Mouse (Mus musculus): ENCODE measurements around the gene Ruvbl1. TPM values are rescaled to one million over a fixed set of nuclear protein-coding genes. Genes with fewer than 3 reads are reported as not detected.
A peak's percentile ranks its signal among the peaks of the same experiment; 100 is the strongest.

Gene Ruvbl1
- total RNA-seq (2021), result 10 to 100 TPM; 37.4 to 38.9 TPM
- long read RNA-seq, transcript Ruvbl1-201 (11 exons, 1,675 nt), result major isoform, 63 of 75 reads
- long read RNA-seq, partial matches to known transcripts, result 5 of 75 reads
- long read RNA-seq, other reads (novel, unspliced or antisense), result 7 of 75 reads

DNA sequence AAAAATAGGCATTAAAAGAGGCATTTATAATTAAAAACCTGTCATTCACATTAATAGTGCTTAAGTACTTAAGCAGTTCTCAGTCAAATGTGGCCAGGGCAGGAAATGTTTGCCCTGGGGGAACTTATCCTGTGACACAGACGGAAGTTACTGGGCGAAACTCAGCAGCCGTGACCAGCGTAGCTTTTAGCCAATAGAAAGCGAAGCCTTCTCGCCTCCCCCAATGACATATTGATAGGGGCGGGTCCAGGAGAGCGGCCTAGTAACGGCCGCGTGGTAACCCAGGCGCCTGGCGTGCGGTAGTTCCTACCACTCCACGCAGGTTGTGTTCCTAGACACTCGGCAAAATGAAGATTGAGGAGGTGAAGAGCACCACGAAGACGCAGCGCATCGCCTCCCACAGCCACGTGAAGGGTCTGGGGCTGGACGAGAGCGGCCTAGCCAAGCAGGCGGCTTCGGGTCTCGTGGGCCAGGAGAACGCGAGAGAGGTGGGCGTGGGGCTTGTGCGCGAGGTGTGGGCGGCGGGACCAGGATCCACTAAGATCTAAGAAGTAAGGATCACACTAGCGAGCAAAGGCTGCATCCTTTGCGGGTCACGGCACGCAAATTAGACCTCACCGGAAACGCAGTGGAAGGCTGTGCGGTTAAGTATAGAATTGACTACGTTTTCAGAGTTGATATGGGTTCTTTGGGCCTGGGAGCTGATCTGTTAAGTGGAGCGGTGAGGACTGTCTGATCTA lies at the start of gene Ruvbl1:
Gene Ruvbl1, plus strand, starts transcription at position 229 of the 740 bp plus-strand sequence.
- DNase-seq (ENCODE audit: low spot score in 2 of 2), result peak; percentile 89 to 91

DNA sequence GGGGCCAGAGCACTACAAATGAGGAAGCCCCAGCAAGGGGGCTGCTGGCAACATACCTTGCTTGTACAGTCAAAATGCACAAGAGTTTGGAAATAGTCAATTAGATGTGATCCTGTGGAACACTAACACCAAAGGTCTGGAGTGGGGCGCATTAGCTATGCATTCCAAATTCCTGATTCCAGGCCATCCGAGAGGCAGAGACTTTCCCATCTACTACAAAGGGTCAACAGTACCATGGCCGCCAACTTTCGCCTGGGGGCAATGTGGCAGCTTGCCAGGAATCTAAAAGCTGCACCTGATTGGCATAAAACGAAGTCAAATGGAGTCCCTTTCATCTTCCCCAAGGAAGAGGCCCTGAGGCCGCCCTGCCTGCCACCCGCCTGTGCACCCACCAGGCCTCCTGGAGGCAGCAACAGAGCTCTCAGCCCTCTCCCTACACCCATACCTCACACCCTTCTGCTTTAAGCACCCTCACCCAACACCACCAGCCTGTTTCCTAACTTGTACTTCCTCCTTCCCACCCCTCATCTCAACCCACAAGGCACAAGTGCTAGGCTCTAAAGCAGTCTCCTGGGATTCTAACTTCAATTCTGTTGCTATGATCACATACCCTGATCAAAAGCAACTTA lies 49.0 kb upstream of the Ruvbl1 start:
- DNase-seq (ENCODE audit: low spot score in 2 of 2), result peak in 1 of 2 experiments; percentile 33

DNA sequence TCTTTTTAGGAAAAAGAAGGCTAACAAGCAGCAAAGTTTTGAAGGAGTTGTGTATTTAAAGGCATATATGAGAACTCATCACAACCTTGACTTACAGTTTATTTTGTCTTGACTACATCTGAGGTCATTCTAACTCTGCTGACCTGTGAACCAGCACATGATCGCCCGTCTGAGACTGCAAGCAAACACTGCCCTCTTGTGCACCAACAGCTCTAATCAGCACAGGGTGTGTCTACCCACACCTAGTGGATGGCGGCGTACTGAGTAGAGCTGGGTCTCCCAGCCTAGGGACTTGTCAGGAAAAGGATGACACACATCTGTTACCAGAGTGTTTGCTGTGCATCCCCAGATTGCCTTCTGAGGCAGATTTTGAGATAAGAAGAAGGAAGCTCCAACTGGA lies 34.0 kb upstream of the Ruvbl1 start:
- peak in 1 of 2 experiments; percentile 31 for DNase-seq (ENCODE audit: low spot score in 2 of 2)

DNA sequence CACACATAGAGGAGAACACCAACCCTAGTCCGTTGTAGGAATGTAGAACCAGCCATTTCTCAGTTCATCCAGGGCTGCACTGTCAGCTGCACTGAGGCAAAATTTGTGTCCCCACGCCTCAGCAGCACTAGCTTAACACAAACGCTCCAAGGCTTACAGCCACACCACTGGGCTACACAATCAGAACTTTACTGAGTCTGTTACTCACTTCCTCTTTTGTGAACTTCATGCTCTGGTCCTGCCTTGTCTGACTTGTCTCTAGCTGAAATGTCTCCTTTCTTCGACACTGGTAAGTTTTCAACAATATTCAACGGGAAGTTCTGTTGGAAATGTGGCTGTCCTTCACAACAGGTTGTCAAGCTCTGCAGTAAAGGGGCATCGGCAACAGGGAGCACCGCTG lies 29.6 kb upstream of the Ruvbl1 start:
- no peak for DNase-seq (ENCODE audit: low spot score in 2 of 2)

DNA sequence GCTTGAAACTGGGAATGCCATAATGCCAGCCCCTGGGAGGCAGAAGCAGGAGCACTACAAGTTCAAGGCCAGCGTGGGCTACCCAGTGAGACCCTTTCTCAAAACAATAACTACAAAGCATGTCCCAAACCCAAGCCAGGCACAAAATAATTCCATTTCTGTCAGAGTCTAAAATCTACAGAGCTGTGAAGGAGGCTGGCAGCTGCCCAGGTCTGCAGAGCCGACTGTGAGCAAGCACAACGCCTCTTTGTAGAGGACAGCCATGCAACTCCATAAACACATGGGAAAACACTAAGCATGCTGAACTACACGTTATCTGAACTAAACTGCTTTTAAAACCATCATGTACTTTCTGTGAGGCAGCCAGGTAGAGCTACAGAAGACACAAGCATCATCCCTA lies 26.2 kb upstream of the Ruvbl1 start:
- peak in 1 of 2 experiments; percentile 35 for DNase-seq (ENCODE audit: low spot score in 2 of 2)

DNA sequence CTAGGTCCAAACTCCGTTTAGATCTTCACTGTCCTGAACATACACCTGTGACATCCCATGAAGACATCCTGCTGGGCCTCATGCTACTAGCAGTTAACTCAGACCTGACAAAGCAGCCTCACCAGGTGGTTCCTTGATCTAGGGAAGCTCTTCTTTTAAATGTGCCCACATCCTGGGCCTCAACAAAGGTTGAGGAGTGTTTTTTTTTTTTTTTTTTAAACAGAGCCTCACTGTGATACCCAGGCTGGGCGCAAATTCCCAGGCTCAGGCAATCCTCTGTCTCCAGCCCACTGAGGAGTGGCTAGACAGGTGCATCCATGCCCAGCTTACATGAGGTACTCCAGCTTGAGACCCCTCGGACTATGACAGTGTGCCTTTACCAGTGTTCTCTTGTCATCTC lies 22.7 kb upstream of the Ruvbl1 start:
- no peak for DNase-seq (ENCODE audit: low spot score in 2 of 2)

DNA sequence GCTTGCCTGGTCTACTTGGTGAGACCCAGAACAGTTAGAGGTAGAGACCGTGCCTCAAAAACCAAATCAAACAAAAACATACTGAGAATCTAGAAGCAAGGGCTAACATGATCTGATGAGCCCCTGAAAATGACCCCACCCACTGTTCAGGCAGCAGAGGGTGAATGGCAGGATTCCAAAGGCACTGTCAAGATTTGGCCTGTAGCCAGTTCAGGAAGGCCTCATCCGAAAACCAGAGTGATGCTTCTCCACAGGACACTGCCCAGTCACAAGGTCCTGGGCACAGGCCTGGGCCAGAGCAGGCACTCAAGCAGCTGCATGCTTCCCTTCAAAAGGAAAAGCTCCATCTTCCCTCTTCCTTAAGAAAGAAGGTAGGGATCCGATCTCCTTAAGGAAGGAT lies 21.8 kb upstream of the Ruvbl1 start:
- no peak for DNase-seq (ENCODE audit: low spot score in 2 of 2)

DNA sequence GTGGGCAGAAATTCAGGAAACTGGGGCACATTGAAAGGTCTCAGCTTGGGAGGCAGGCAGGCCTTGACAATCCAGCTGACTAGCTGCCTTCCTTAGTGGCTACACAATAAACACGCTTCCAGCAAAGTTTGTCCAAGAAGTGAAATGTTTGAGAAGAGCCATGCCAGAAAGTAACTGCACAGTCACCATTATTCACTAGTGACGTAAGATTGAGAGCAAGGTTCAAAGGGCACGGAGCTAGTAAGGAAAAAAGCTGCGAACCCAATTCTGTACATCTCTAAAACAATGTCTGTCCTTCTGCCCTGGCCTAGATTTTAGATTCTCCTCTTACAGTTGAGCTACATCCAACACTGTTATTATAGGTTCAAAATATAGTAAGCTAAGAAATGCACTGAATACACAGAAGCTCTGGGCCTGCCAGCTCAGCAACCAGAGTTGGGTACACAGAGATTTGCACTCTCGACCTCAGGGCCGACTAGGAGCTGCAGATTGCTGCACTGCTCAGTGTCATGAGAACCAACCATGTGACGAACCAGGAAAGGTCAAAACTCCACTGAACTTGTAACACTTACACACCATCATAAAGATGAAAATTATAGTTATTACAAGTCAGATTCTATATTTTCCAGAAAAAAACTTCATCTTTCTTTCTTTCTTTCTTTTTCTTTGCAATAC lies 21.0 kb upstream of the Ruvbl1 start:
- DNase-seq (ENCODE audit: low spot score in 2 of 2), result no peak

DNA sequence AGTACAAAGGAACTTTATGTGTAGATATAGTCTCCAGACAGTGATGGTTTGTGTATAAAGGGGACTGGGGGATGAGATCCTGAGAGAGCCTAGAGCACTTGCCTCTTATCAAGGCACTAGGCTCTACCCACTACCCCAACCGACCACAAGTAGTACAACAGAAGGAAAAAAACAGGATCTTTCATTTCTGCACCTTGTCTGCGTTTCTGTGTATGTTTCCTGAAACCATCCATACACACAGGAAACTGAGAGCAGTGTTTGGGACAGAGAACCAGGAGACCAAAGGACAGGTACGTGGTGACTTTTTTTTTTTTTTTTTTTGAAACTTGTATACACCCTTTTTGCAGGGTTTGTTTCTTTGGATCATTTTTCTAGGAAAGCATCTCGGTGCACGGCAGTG lies 19.5 kb upstream of the Ruvbl1 start:
- DNase-seq (ENCODE audit: low spot score in 2 of 2), result no peak

DNA sequence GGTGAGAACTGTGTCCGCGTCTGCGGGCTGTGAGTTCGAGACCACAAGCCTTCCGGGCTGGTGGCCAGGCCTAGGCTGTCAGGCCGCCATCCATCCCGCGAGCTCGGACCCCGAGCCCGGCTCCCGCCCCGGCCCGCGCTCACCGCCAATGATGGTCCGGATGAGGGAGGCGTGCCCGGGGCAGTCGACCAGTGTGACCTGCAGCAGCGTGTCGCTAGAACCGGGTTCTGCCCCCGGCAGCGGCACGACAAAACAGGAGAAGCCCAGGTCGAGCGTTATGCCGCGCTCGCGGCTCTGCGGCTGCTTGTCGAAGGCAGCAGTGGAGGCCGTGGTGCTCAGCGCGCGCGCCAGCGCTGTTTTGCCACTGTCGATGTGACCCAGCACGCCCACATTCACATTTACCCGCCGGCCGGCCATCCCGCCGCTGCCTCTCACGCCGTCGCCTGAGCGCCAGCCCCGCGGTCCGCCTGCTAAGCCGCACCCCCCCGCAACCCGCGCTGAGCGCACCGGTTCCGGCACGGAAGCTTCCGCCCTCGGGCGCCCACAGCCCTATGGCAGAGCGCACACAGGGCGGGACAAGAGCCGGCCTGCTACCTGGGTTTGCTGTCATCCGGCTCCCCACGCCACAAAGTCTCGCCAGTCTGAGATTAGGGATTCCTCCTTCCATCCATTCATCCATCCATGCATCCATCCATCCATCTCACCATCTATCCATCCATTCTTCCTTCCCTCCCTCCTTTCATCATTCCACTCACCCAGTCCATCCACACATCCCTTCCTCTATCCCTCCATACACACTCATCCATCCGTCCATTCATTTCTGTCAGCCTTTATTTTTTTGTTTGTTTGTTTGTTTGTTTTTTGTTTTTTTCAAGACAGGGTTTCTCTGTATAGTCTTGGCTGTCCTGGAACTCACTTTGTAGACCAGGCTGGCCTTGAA lies 18.9 kb upstream of the Ruvbl1 start, which contains the start of gene Eefsec:
Gene Eefsec, minus strand, starts transcription at position 477 of the 940 bp plus-strand sequence.
- DNase-seq (ENCODE audit: low spot score in 2 of 2), result peak; percentile 84 to 91

DNA sequence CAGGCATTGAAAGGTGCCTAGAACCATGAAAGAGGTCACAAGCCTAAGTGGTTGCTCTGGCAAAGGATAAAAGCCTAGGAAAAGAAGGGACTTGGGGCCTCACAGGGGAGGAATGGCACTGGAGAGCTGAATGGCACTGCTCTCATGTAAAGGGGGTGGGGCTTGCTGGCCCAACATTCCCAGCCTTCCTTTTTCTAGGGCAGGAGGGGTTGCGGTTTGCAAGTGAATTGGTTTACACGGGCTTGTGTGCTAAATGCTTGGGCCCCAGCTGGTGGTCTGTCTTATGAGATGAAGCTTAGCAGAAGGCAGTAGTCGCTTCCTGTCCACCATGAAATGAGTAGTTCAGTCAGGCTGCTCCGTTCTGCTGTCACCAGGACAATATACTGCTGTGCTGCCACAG lies 17.8 kb upstream of the Ruvbl1 start:
- no peak for DNase-seq (ENCODE audit: low spot score in 2 of 2)

DNA sequence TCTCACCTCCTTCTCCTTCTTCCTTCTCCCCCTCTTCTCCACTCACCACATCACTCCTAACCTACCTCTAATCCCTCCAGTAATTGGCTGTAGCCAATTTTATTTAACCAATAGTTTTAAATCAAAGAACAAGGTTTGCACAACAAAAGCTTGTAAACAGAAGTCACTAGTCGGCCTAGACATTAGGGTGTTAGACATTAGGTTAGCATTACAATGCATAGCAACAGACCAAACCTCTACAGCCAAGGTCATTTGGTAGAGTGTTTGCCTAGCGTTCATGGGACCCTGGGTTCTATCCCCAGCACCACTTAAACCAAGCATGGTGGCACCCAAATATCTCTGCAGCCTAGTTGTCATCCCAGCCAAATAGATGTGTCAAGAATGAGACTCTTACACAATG lies 10.7 kb upstream of the Ruvbl1 start:
- DNase-seq (ENCODE audit: low spot score in 2 of 2), result no peak

DNA sequence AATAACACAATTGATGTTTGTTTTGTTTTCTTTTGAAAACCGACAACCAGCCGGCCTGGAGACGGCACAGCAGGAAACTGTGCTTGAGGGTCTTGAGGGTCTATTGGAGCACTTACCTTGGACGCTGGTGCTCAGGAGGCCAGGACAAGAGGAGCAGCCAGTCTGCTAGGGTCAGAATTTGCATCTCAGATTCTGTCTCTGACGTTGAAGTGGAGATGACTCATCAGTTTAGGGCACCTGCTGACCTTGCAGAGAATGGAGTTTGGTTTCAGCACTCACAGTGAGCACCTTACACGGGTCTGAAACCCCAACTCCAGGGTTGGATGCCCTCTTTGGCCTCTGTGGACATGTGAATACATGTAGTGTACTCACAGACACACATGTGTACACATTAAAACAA lies 4.7 kb downstream of the Ruvbl1 start:
- DNase-seq (ENCODE audit: low spot score in 2 of 2), result no peak

DNA sequence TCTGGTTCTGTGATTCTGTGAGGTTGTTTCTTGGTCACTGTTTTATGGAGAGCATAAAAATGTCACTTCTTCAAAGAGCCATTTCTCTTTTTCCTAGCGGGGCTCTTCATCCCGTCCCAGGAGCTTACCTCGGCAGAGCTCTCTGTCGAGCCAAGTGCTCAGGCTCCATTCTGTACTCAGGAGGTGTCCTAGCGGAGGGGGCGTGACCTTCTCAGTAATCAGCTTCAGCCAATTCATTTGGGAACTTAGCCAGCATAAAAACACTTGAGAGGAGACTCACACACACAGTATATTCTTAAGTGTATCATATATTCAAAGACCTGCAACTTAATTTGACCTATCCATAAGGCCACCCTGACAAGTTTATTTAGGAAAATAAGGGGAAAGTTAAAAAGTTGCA lies 15.2 kb downstream of the Ruvbl1 start:
- DNase-seq (ENCODE audit: low spot score in 2 of 2), result no peak

DNA sequence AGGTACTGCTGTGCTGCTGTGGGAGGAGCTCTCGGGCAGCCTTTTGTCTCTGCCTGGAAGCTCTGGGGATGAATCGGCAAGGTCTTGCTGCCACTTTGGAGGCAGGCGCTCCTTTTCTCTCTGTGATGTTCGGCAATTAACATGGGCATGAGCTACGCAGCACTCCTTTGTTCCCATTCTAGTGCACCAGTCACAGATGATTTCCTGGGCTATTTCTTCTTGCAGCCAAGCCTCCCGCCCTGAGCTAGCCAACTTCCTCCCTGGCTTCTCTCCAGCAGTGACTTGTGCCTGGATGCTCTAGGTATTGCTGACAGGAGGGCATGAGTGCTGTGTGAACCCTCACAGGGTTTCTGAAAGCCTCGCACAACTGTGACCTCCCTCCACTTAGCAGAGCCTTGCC lies 17.9 kb downstream of the Ruvbl1 start:
- DNase-seq (ENCODE audit: low spot score in 2 of 2), result peak in 1 of 2 experiments; percentile 38

DNA sequence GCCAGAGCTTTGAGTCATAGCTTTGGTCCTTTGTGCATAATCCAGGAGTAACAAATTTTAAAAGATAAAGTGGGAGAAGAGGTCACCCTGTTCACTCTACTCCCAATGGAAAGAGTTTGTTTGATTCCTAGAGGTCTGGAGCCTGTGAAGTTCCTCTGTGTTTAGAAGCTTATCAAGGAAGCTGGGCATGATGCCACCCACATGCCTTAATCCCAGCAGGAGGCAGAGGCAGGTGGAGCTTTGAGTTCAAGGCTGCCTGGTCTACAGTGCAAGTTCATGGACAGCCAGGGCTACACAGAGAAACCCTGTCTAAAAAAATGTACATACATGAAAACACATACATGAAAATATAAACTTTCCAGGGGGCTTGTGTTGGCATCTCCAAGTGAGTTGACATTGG lies 18.7 kb downstream of the Ruvbl1 start:
- peak in 1 of 2 experiments; percentile 8 for DNase-seq (ENCODE audit: low spot score in 2 of 2)

DNA sequence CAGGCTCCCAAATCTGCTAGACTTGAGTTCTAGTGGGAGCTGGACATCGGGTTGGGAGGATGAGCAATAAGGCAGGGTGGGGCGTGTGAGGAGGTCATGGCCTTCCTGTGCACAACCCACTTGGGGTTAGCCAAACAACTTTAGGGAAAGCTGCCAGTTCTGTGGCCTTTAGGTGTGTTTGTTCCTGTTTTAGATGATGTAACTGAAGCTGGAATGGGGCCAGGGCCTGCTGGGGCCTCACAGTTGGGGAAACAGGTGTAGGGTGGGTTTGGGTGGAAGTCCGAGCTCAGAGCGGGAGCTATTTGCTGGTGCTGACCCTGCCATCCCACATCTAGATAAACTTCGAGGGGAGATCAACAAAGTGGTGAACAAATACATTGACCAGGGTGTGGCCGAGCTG lies 20.2 kb downstream of the Ruvbl1 start:
- DNase-seq (ENCODE audit: low spot score in 2 of 2), result no peak

DNA sequence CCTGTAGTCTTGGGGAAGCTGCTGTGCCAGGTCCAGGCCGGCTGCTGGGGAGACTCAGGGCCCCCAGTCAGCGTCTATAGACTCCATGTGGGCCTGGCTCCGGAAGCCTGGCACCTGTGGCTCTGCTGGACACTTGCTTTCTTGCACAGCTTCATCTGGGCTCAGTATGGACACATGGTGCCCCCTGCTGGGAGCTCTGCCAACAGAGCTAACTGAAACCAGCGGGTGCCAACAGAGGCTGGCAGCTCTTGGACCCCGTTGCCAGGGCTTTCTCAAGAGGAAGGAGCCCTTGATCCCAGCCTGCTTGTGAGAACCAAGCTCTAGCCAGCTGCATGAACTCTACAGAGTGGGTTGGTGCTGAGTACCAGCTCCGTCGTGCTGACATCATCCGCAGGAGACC lies 21.7 kb downstream of the Ruvbl1 start:
- peak; percentile 79 to 83 for DNase-seq (ENCODE audit: low spot score in 2 of 2)

DNA sequence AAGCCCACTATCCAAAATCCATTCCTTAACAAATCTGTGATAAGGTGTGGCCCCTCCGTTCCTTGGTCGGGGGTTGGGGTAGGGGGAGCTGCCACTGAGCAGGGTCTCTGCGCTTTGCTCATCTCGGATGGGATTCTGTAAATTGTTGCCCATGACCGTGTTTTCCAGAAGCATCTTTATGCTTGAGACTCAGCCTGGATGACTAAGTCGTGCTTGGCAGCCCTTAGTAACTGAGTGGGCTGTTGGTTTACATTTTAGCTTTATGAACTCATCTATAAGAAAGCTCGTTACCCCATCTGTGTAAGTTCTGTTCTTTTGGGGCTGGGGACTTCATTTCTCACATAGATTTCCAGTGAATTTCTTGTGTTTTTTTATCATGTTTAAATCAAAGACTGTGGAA lies 23.8 kb downstream of the Ruvbl1 start:
- no peak for DNase-seq (ENCODE audit: low spot score in 2 of 2)

DNA sequence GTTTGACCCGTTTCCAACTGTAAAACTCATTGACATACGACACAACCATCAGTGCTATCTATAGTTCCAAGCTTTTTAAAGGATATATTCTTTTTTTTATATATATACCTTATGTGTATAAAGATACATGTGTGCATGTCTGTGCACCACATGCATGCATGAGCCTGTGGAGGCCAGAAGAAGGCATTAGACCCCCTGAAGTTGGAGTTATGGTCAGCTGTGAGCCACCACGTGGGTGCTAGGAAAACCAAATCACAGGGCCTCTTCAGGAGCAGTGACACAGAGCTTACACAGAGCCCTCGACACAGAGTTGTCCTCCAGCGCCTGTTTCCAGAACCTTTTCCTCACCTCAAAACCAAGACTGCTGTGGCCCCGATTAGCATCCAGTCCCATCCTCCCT lies 24.6 kb downstream of the Ruvbl1 start:
- no peak for DNase-seq (ENCODE audit: low spot score in 2 of 2)

Measured in layer of hippocampus, postnatal 10 days (tissue).